Mouse (Mus musculus) liver, postnatal 0 days (tissue): ENCODE data around the gene Polr2i. TPM values are rescaled to one million over a fixed set of nuclear protein-coding genes. Genes with fewer than 3 reads are reported as not detected.

Experiments
- ATAC-seq: fragments of 200-750 bp; cut with Nextera tagmentation; 2 replicates; pipeline ENCODE4 v1.8.0; 2017; ENCODE audit warnings: mild to moderate bottlenecking, moderate library complexity
- DNase-seq: peaks from one replicate; pipeline ENCODE4 v3.0.0-alpha.2; 2016
- H3K27ac ChIP-seq: fragments of 300-500 bp; sonication (generic); 2 replicates; pipeline ENCODE4 v1.5.1; 2014; ENCODE audit warnings: antibody characterized with exemption, moderate library complexity, mild to moderate bottlenecking, low read depth
- H3K27me3 ChIP-seq: fragments of 300-500 bp; sonication (generic); 2 replicates; pipeline ENCODE4 v1.6.1; 2014; ENCODE audit warnings: low read length, control low read depth, mixed read lengths; ENCODE audit not compliant: insufficient read depth
- H3K36me3 ChIP-seq: fragments of 300-500 bp; sonication (generic); replicated peaks from 2 replicates; pipeline ENCODE4 v1.6.1; 2014; ENCODE audit warnings: mild to moderate bottlenecking, control low read depth, low read length, moderate library complexity, mixed read lengths; ENCODE audit not compliant: insufficient read depth
- H3K4me1 ChIP-seq: fragments of 300-500 bp; sonication (generic); 2 replicates; pipeline ENCODE4 v1.6.1; 2014; ENCODE audit warnings: antibody characterized with exemption, mild to moderate bottlenecking, control low read depth; ENCODE audit not compliant: insufficient read depth
- H3K4me2 ChIP-seq: fragments of 300-500 bp; sonication (generic); 2 replicates; pipeline ENCODE4 v1.6.1; 2014; ENCODE audit warnings: low read depth, mild to moderate bottlenecking, low read length, moderate library complexity, mixed read lengths
- H3K4me3 ChIP-seq: fragments of 300-500 bp; sonication (generic); 2 replicates; pipeline ENCODE4 v1.5.1; 2014; ENCODE audit warnings: low read depth, low read length
- H3K9ac ChIP-seq: fragments of 300-500 bp; sonication (generic); replicated peaks from 2 replicates; pipeline ENCODE4 v1.6.1; 2014; ENCODE audit warnings: mild to moderate bottlenecking, moderate library complexity
- H3K9me3 ChIP-seq: fragments of 300-500 bp; sonication (generic); 2 replicates; pipeline ENCODE4 v1.6.1; 2016; ENCODE audit warnings: mild to moderate bottlenecking, control low read depth, low read length, mixed read lengths
- CTCF ChIP-seq: sonication (generic); IDR thresholded peaks from 2 replicates; pipeline ENCODE4 v1.5.1; 2016; ENCODE audit warnings: antibody characterized with exemption, low read depth
- EP300 ChIP-seq: IDR thresholded peaks from 2 replicates; pipeline ENCODE4 v1.6.1; 2016; ENCODE audit warnings: antibody characterized with exemption, low read depth, mild to moderate bottlenecking
- WGBS: fragments of 180-500 bp; shearing (Covaris S2); extraction: QIAGEN DNeasy Blood & Tissue Kit; methylation state at CpG from one replicate; pipeline ENCODE4 v1.1.7; 2014; ENCODE audit not compliant: insufficient replicate concordance; 5-methylcytosine and 5-hydroxymethylcytosine counted together
- polyA plus RNA-seq: library from polyadenylated mRNA; unstranded; fragments of >200 nt; fragmentation: Nextera tagmentation; extraction: Ambion mirVana; gene quantifications from 2 replicates; pipeline ENCODE4 v1.2.1, GENCODE M21; 2015

Polr2i gene
- polyA plus RNA-seq, 1 experiment from 2014 or later, result 42.9 TPM

GRCm38 (mm10) chr7:30279951-30280669 lies 48.4 kb downstream of the Polr2i start, which contains the start of the genes Thap8 and Wdr62:
Gene Thap8 (plus strand): TSS chr7:30280094.
Gene Wdr62 (minus strand): TSS chr7:30280419.
- H3K4me2 ChIP-seq, result peak within 1 kb of the TSS; percentile 97
- peaks cover 15% of the 10 kb centered on the region for H3K4me1 ChIP-seq
- under 1% methylated on average over 49 of the region's 49 CpGs for WGBS
- peak within 1 kb of the TSS; percentile 77 for H3K9ac ChIP-seq
- TF ChIP-seq CTCF, result no peak
- peak; percentile 24 for TF ChIP-seq EP300
- peak within 1 kb of the TSS; percentile 87 for H3K4me3 ChIP-seq
- no peaks in the 10 kb centered on the region for H3K9me3 ChIP-seq
- DNase-seq (peak; percentile 95), ATAC-seq (peak; percentile 95)
- no peaks in the 10 kb centered on the region; the same call in 1 of the 2 replicates for H3K36me3 ChIP-seq
- peak within 1 kb of the TSS; percentile 96 for H3K27ac ChIP-seq
- H3K27me3 ChIP-seq, result no peaks in the 10 kb centered on the region

GRCm38 (mm10) chr7:30280670-30281138 lies 49.0 kb downstream of the Polr2i start:
- Histone ChIP-seq H3K4me3 (peak overlapping the region; percentile 87), H3K4me1 (peaks cover 15% of the 10 kb centered on the region), H3K9ac (peak overlapping the region; percentile 51), H3K36me3 (no peaks in the 10 kb centered on the region), H3K27ac (peak overlapping the region; percentile 96), H3K27me3 (no peaks in the 10 kb centered on the region), H3K4me2 (peak overlapping the region; percentile 97), H3K9me3 (no peaks in the 10 kb centered on the region)
- TF ChIP-seq CTCF (no peak), EP300 (peak; percentile 46; the same call in 1 of the 2 replicates)
- peak; percentile 81 for DNase-seq
- 1% methylated on average over 20 of the region's 20 CpGs for WGBS
- ATAC-seq, result peak; percentile 74

- H3K4me1 ChIP-seq, result peaks cover 15% of the 10 kb centered on the region
- no peaks in the 10 kb centered on the region for H3K27me3 ChIP-seq
- no peaks in the 10 kb centered on the region for H3K9me3 ChIP-seq
- H3K4me3 ChIP-seq, result no peak overlapping the region
- no peak overlapping the region; the same call in 1 of the 2 replicates for H3K9ac ChIP-seq
- DNase-seq, result no peak
- H3K27ac ChIP-seq, result no peak overlapping the region
- no peak for TF ChIP-seq CTCF
- no peak for TF ChIP-seq EP300
- H3K4me2 ChIP-seq, result no peak overlapping the region
- H3K36me3 ChIP-seq, result no peaks in the 10 kb centered on the region
- 72% methylated on average over 4 of the region's 4 CpGs for whole genome bisulfite sequencing
- no peak for ATAC-seq
Measured at GRCm38 (mm10) chr7:30281522-30281921, 49.8 kb downstream of the Polr2i start.

- no peak for ATAC-seq
- DNase-seq, result no peak
- TF ChIP-seq CTCF (no peak), EP300 (no peak)
- no peak overlapping the region for H3K27ac ChIP-seq
- 75% methylated on average over 7 of the region's 7 CpGs for WGBS
- no peaks in the 10 kb centered on the region for H3K9me3 ChIP-seq
- peaks cover 15% of the 10 kb centered on the region for H3K4me1 ChIP-seq
- H3K27me3 ChIP-seq, result no peaks in the 10 kb centered on the region
- H3K9ac ChIP-seq, result no peak overlapping the region
- no peaks in the 10 kb centered on the region for H3K36me3 ChIP-seq
- no peak overlapping the region for H3K4me3 ChIP-seq
- H3K4me2 ChIP-seq, result no peak overlapping the region
Measured at GRCm38 (mm10) chr7:30282740-30283139, 51.0 kb downstream of the Polr2i start.

Other genes starting within 250 kb of the Polr2i start
- 5.5 and 6.4 TPM in 2 replicates for gene Zfp568, start 248.0 kb upstream of the Polr2i start, polyA plus RNA-seq
- gene Zfp14, start 180.6 kb upstream of the Polr2i start, polyA plus RNA-seq, result 0.31 and 0.36 TPM in 2 replicates
- gene Zfp82, start 159.0 kb upstream of the Polr2i start, polyA plus RNA-seq, result 0.54 and 0.68 TPM in 2 replicates
- not detected in 2 replicates for gene Gm26920, start 141.5 kb upstream of the Polr2i start, polyA plus RNA-seq
- 1.2 and 1.7 TPM in 2 replicates for gene Zfp566, start 141.4 kb upstream of the Polr2i start, polyA plus RNA-seq
- 10.1 and 10.7 TPM in 2 replicates for gene Zfp260, start 137.2 kb upstream of the Polr2i start, polyA plus RNA-seq
- gene Zfp382, start 110.0 kb upstream of the Polr2i start, polyA plus RNA-seq, result 0.54 and 0.75 TPM in 2 replicates
- gene Zfp146, start 62.2 kb upstream of the Polr2i start, polyA plus RNA-seq, result 2.1 and 3.1 TPM in 2 replicates
- gene Cox7a1, start 47.8 kb upstream of the Polr2i start, polyA plus RNA-seq, result 7.0 and 15.1 TPM in 2 replicates
- 30.2 and 30.6 TPM in 2 replicates for gene Capns1, start 33.1 kb upstream of the Polr2i start, polyA plus RNA-seq
- gene Tbcb, start 324 bp downstream of the Polr2i start, polyA plus RNA-seq, result 41.8 and 42.1 TPM in 2 replicates
- gene Ovol3, start 3.8 kb downstream of the Polr2i start, polyA plus RNA-seq, result not detected in 2 replicates
- 0.08 and 0.15 TPM in 2 replicates for gene Thap8, start 48.1 kb downstream of the Polr2i start, polyA plus RNA-seq
- gene Wdr62, start 48.5 kb downstream of the Polr2i start, polyA plus RNA-seq, result 3.1 and 3.4 TPM in 2 replicates
- 0.34 and 0.59 TPM in 2 replicates for gene Clip3, start 59.8 kb downstream of the Polr2i start, polyA plus RNA-seq
- 23.1 and 23.9 TPM in 2 replicates for gene Alkbh6, start 76.8 kb downstream of the Polr2i start, polyA plus RNA-seq
- 11.4 and 12.8 TPM in 2 replicates for gene Syne4, start 82.9 kb downstream of the Polr2i start, polyA plus RNA-seq
- gene E130208F15Rik, start 89.8 kb downstream of the Polr2i start, polyA plus RNA-seq, result not detected in 2 replicates
- 14.0 TPM in 2 replicates for gene Sdhaf1, start 91.9 kb downstream of the Polr2i start, polyA plus RNA-seq
- gene Lrfn3, start 130.8 kb downstream of the Polr2i start, polyA plus RNA-seq, result 7.4 and 8.3 TPM in 2 replicates
- gene Tyrobp, start 181.8 kb downstream of the Polr2i start, polyA plus RNA-seq, result 221 and 231 TPM in 2 replicates
- gene Hcst, start 187.9 kb downstream of the Polr2i start, polyA plus RNA-seq, result 17.4 and 17.6 TPM in 2 replicates
- gene Nfkbid, start 189.8 kb downstream of the Polr2i start, polyA plus RNA-seq, result 1.7 and 2.3 TPM in 2 replicates
- 1.2 and 1.6 TPM in 2 replicates for gene Aplp1, start 213.6 kb downstream of the Polr2i start, polyA plus RNA-seq
- gene Kirrel2, start 225.7 kb downstream of the Polr2i start, polyA plus RNA-seq, result 0.05 TPM in 1 of 2 replicates, not detected in the other
- gene Nphs1, start 226.4 kb downstream of the Polr2i start, polyA plus RNA-seq, result 0.06 and 0.07 TPM in 2 replicates